Mouse (Mus musculus): ENCODE data around the gene Olfr965.
"Not testable (repeated sequence)": the region's sequence is repeated elsewhere in the genome, so short reads cannot be mapped to it uniquely, and the experiment has no call there.

The Olfr965 gene

DNA sequence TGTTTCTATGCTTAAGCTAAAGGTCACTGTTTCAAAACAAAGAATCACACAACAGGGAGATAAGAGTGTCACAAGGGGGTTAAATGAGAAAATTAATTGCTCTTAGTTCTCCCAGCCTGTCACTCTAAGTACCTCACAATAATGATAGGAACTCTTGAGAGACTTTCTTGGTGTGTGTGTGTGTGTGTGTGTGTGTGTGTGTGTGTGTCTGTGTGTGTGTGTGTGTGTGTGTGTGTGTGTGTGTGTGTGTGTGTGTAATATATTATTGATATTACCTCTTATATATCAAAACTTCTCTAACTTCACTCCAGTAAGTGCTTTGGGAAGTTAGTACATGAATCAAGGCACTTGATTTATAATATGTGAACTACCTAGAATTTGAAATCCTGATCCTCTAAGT is at the start of gene Olfr965:
Gene Olfr965, plus strand, starts transcription at position 301 of the 400 bp plus-strand sequence.
- no peak for DNase-seq (ENCODE audit: low read depth, low spot score)

GRCm38 (mm10) chr9:39666905-39667304 is 44.2 kb upstream of the Olfr965 start, which contains the start of gene Olfr963:
Gene Olfr963, plus strand, starts transcription at chr9:39667205.
- no peak for DNase-seq (ENCODE audit: low read depth, low spot score)

GRCm38 (mm10) chr9:39669723-39670122 is 41.4 kb upstream of the Olfr965 start:
- DNase-seq (ENCODE audit: low read depth, low spot score) = no peak

DNA sequence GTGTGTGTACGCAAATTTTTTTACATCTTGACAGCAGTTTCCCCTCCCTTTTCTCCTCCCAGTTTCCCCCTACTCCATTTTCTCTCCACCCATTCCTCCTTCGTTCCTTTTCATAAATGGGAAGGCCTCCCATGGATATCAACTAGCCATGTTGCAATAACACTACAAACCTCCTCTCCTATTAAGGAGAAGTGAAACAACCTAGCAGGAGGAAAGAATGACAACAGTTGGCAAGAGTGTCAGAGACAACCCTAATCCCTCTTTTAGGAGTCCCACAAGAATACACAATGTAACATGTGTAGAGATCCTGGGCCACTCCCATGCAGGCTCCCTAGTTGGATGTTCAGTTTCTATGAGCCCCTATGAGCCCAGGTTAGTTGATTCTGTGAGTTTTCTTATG is 36.3 kb upstream of the Olfr965 start:
- no peak for DNase-seq (ENCODE audit: low read depth, low spot score)

- DNase-seq (ENCODE audit: low read depth, low spot score) = no peak
Measured at GRCm38 (mm10) chr9:39678557-39678956, 32.6 kb upstream of the Olfr965 start.

DNA sequence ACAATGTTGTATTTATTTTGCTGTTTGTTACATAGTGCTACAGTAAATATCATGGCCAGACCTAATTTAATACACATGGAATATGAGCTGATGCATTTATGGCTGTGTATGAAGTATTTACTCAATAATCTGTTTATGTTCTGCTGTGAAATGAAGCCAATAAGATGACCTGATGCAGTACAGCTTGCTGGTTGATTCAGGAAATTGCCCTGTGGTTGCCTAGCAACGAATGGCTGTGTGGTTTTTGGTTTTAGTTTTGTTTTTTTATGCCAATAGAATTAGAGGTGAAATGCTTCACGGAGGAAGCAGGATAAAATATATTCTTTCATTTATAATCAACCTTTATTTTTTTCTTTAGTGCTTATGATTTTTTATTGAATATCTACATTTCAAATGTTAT is 31.9 kb upstream of the Olfr965 start:
- DNase-seq (ENCODE audit: low read depth, low spot score) = no peak

DNA sequence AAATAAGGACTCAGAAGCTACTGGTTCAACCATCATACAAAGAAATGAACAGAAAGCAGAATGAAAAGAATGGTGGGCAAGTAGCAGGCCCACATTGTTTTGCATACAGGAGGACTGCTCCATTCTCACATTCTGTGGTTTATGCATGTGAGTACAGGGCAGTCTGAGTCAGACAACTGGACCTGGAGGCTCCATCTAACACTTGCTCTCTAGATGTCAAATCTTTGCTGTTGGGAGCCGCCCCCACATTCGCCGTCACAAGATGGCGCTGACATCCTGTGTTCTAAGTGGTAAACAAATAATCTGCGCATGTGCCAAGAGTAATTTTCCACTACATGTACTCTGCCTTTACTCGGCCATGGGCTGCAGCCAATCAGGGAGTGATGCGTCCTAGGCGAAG is 10.0 kb upstream of the Olfr965 start:
- DNase-seq (ENCODE audit: low read depth, low spot score) = not testable (repeated sequence)

DNA sequence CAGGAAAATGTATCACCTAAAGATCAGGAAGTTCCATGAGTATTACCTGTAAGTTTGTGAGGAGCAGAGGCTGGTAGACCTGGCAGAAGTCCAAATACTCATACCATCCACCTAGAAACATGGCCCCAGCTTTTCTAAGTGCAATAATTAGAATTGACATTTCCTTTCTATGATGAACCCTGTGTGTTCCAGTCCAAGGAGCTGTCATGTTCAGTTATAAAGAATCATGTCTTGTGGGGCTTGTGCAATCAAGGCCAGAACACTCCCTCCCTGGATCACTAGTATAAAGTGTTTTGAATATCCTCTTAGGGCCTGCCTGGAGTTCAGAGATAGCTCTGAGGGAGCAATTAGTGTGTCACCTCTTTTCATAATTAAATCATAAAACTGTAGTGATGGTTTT is 4.1 kb upstream of the Olfr965 start, which contains the start of gene Olfr149:
Gene Olfr149, minus strand, starts transcription at position 101 of the 400 bp plus-strand sequence.
- no peak for DNase-seq (ENCODE audit: low read depth, low spot score)

DNA sequence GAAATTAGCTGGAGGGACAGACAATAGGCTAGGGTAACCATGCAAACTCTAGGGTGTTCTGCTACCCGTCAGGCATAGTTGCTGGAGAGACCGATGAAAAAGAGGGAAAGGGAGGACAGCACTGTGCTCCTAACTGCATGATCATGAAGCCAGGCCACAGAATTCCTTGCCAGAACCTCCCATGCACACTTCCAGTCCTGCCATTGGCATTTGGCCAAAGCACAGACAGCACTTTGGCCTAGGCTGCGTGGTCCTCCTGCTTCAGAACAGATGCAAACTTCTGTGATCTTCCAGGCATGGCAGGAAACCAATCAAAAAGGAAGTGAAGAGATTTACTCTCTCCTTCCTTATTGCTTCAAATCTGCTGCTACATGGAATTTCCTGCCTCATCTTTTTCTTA is 2.2 kb upstream of the Olfr965 start:
- no peak for DNase-seq (ENCODE audit: low read depth, low spot score)

- no peak for DNase-seq (ENCODE audit: low read depth, low spot score)
Measured at GRCm38 (mm10) chr9:39730678-39731077, 19.5 kb downstream of the Olfr965 start, which contains the start of gene Olfr150. Gene Olfr150, plus strand, starts transcription at chr9:39730978.

DNA sequence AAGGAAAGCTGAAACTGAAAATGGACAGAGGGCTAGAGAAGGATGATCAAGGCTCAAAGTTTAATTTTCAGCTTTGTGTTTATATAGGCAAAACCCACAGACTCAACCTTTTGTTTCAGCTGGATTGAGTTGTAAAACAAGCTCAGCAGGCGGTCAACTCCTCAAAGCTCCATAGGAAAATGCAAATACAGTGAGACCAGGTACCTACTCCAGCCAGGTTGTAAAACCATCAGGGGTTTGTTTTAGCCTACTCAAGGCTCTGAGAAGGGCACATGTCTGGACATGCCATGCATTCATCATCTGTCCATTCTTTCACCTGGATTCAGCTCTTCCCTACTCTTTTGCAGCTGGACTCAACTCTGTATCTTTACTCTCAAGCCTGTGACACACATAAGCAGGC is 29.6 kb downstream of the Olfr965 start:
- DNase-seq (ENCODE audit: low read depth, low spot score) = no peak

- no peak for DNase-seq (ENCODE audit: low read depth, low spot score)
Measured at GRCm38 (mm10) chr9:39745949-39746348, 34.8 kb downstream of the Olfr965 start, which contains the start of gene Olfr967. Gene Olfr967, plus strand, starts transcription at chr9:39746249.

DNA sequence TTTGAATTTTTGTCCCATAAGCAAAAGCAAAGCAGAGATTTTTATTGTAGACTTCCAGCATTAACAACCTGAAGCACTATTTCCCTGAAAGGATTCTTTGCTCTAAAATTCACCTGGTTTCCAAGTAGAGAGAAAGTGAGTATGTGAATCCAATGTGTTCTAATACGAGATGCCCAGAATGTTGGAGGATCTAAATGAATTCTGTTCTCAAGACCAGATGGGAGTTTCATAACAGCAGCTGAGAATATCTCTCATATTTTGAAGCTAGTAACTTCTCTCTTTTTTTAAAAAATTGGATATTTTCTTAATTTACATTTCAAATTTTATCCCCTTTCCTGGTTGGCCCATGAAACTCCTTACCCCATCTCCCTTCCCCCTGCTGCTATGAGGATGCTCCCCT is 35.3 kb downstream of the Olfr965 start:
- DNase-seq (ENCODE audit: low read depth, low spot score) = no peak

All from c-Kit-negative CD71-positive TER-119-positive erythroid progenitor cells, embryonic 14.5 days (primary cell).